Mouse (Mus musculus) CH12.LX (cell line): ENCODE measurements at regions not wholly inside any gene's neighbourhood (a gene's known extent, or its start where the extent isn't known, plus 50 kb on each side); places are given as distances from the start of the nearest gene placed in this dataset.

Source experiments
- DNase-seq: peaks from one replicate; pipeline ENCODE4 v3.0.0-alpha.2; 2013; ENCODE audit errors: extremely low read depth
- H3K27ac ChIP-seq: 2 replicates; pipeline ENCODE4 v1.5.1; 2012; ENCODE audit warnings: low read depth, mild to moderate bottlenecking, control low read depth, moderate library complexity; ENCODE audit not compliant: insufficient read depth
- H3K27me3 ChIP-seq: replicated peaks from 2 replicates; pipeline ENCODE3; 2012; ENCODE audit warnings: inconsistent platforms
- H3K36me3 ChIP-seq, 2 experiments: replicated peaks in 1 of 2; 2 replicates each; pipeline versions ENCODE3 to v1.6.1; 2012; ENCODE audit warnings: inconsistent platforms in 1 of 2, low read length in 1 of 2, mild to moderate bottlenecking in 1 of 2, mixed read lengths in 1 of 2, moderate library complexity in 1 of 2; ENCODE audit not compliant: control insufficient read depth in 1 of 2, insufficient read depth in 1 of 2
- H3K4me1 ChIP-seq, 2 experiments: 2 replicates each; pipeline ENCODE4 v1.6.1; 2012; ENCODE audit warnings: inconsistent platforms in 1 of 2, moderate library complexity in 1 of 2; ENCODE audit not compliant: insufficient read depth in 2 of 2, control insufficient read depth in 1 of 2
- H3K4me2 ChIP-seq: 2 replicates; pipeline ENCODE4 v1.6.1; 2012; ENCODE audit warnings: low read depth, mild to moderate bottlenecking, control low read depth; ENCODE audit not compliant: poor library complexity, insufficient read depth, severe bottlenecking
- H3K4me3 ChIP-seq, 3 experiments: fragments of 150-350 bp in 1 of 3; sonication (generic) in 1 of 3; replicated peaks in 1 of 3; 2 replicates each; pipeline versions ENCODE3 to v1.5.1; 2011 to 2012; ENCODE audit warnings: low read depth in 2 of 3, low read length in 2 of 3, mild to moderate bottlenecking in 2 of 3, moderate library complexity in 2 of 3, control low read depth in 1 of 3, improper control_type of control experiment in 1 of 3, inconsistent platforms in 1 of 3, mixed read lengths in 1 of 3; ENCODE audit not compliant: poor library complexity in 1 of 3
- H3K79me2 ChIP-seq: replicated peaks from 2 replicates; pipeline ENCODE4 v1.6.1; 2012; ENCODE audit warnings: mild to moderate bottlenecking, moderate library complexity; ENCODE audit not compliant: control insufficient read depth, poor library complexity, insufficient read depth, severe bottlenecking; ENCODE audit errors: extremely low read depth
- H3K9ac ChIP-seq: 2 replicates; pipeline ENCODE4 v1.6.1; 2012; ENCODE audit warnings: low read depth, mild to moderate bottlenecking, control low read depth, moderate library complexity; ENCODE audit not compliant: insufficient read depth
- H3K9me3 ChIP-seq: replicated peaks from 2 replicates; pipeline ENCODE3; 2012; ENCODE audit warnings: low read length, inconsistent platforms, mixed read lengths
- CHD1 ChIP-seq: IDR thresholded peaks from 2 replicates; pipeline ENCODE4 v1.6.1; 2012; ENCODE audit warnings: low read depth, low read length, improper control_type of control experiment, inconsistent platforms
- GABPA ChIP-seq: IDR thresholded peaks from 2 replicates; pipeline ENCODE4 v1.6.1; 2012; ENCODE audit warnings: low read depth, low read length, improper control_type of control experiment, inconsistent platforms; ENCODE audit not compliant: insufficient replicate concordance
- MAX ChIP-seq: IDR thresholded peaks from 2 replicates; pipeline ENCODE4 v1.6.1; 2011; ENCODE audit warnings: low read length, improper control_type of control experiment
- POLR2A ChIP-seq: IDR thresholded peaks from 2 replicates; pipeline ENCODE4 v1.6.1; 2011; ENCODE audit warnings: low read depth, mild to moderate bottlenecking, improper control_type of control experiment, low read length
- SMC3 ChIP-seq: IDR thresholded peaks from 2 replicates; pipeline ENCODE4 v1.6.1; 2011; ENCODE audit warnings: low read depth, low read length, improper control_type of control experiment
- USF1 ChIP-seq: IDR thresholded peaks from 2 replicates; pipeline ENCODE4 v1.6.1; 2014; ENCODE audit warnings: low read depth, mild to moderate bottlenecking, inconsistent platforms, low read length, improper control_type of control experiment
- dilution Hi-C: fragments of 300-500 bp; cut with MboI; formaldehyde crosslinking; loops from 2 replicates; pipeline ENCODE4 v1.14.3; 2020; ENCODE audit warnings: low sequenced_read_pairs; ENCODE audit not compliant: extremely low pct_unique_long_range_greater_than_20kb, extremely low pct_ligation_motif_present
- in situ Hi-C: fragments of 300-500 bp; cut with MboI; formaldehyde crosslinking; loops from 3 replicates; pipeline ENCODE4 v1.14.3; 2019; ENCODE audit warnings: low sequenced_read_pairs, low pct_ligation_motif_present, low pct_unique_long_range_greater_than_20kb, mixed read lengths

DNA sequence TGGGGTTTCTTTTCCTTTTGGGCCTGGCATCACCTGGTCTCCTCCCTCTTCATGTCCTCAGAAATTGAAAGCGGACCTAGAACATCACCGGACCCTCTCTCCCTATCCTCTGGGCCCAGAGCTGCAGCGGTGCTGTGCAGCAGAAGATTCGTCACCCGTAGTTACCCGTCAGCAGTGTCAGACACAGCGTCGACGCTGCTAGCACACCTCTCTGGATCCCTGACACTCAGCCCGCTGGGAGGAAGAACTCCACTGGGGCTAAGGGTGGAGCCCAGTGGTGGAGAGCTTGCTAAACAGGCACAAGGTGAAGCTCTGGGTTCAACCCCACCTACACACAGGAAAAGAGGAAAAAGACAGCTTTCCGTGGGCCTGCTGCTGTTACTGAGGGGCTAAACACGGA lies 51.8 kb upstream of the Xpo1 start:
- in situ Hi-C loops, result no loop called here
- TF ChIP-seq CHD1, result no peak
- no peak for TF ChIP-seq POLR2A
- TF ChIP-seq GABPA, result no peak
- no peak for TF ChIP-seq SMC3
- no peak for TF ChIP-seq USF1
- TF ChIP-seq MAX, result no peak
- TF ChIP-seq, all 38 proteins: peak for 0
- Histone ChIP-seq H3K4me3 (no peak overlapping the region), H3K4me2 (no peak overlapping the region), H3K9ac (no peak overlapping the region), H3K27me3 (no peaks in the 10 kb centered on the region), H3K36me3 (no peaks in the 10 kb centered on the region), H3K79me2 (no peaks in the 10 kb centered on the region), H3K27ac (no peak overlapping the region), H3K4me1 (no peaks in the 10 kb centered on the region), H3K9me3 (no peaks in the 10 kb centered on the region)
- dilution Hi-C loops, result no loop called here
- DNase-seq, result no peak
